Mouse (Mus musculus) right cerebral cortex, postnatal 36 days (tissue): ENCODE measurements at regions not wholly inside any gene's neighbourhood (a gene's known extent, or its start where the extent isn't known, plus 50 kb on each side); places are given as distances from the start of the nearest gene placed in this dataset.

Experiments
- DNase-seq, 2 experiments: peaks; one replicate each; pipeline ENCODE4 v3.0.0; 2022; ENCODE audit warnings: low spot score in 2 of 2, mixed read lengths in 1 of 2

GRCm38 (mm10) chr6:117567691-117568090 is 273.3 kb upstream of the Zfp637 start:
- no peak for DNase-seq

GRCm38 (mm10) chr6:117569576-117570326 is 271.2 kb upstream of the Zfp637 start:
- DNase-seq = no peak

- DNase-seq = no peak
Measured at GRCm38 (mm10) chr6:117570346-117570745, 270.6 kb upstream of the Zfp637 start.

DNA sequence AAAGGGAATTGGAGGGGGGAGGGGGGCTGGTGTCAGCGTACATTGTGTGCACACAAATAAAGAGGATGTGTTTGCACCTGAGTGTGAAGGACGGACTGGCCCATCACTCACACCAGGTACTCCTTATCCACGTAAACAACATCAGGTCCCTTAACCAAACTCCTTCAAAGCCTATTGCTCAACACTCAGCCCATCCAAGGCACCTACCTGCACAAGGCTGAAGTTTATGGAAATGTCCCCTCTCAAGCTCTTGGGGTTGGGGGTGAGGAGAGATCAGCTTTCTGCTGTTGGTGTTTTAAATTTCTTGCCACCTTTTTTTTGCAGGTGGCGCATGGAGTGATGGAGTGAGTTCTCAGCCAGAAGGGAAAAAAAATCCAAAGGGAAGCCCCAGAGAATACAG is 270.2 kb upstream of the Zfp637 start:
- DNase-seq = no peak

GRCm38 (mm10) chr6:117572006-117572405 is 269.0 kb upstream of the Zfp637 start:
- DNase-seq = no peak

- no peak for DNase-seq
Measured at GRCm38 (mm10) chr6:117573371-117573770, 267.6 kb upstream of the Zfp637 start.

GRCm38 (mm10) chr6:117574146-117574545 is 266.8 kb upstream of the Zfp637 start:
- no peak for DNase-seq

- no peak for DNase-seq
Measured at GRCm38 (mm10) chr6:117575057-117575456, 265.9 kb upstream of the Zfp637 start.

DNA sequence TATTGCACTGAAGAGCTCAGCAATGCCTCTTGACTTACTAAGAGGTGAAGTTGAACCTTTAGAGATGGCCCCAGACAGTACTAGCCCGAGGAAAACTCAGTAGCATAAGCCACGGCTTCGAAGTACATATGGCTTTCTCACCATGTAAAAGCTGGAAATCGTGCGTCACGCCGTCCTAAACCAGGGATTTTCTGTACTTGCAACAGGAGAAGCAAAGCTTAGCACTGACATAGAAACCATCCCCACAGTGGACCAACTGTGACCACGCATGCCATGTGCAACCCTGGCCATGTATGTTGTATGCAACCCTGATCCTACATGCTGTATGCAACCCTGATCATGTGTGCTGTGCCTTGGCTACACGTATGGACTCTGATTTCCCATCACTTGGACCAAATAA is 265.0 kb upstream of the Zfp637 start:
- DNase-seq = no peak

- no peak for DNase-seq
Measured at GRCm38 (mm10) chr6:117577539-117578521, 263.1 kb upstream of the Zfp637 start.

DNA sequence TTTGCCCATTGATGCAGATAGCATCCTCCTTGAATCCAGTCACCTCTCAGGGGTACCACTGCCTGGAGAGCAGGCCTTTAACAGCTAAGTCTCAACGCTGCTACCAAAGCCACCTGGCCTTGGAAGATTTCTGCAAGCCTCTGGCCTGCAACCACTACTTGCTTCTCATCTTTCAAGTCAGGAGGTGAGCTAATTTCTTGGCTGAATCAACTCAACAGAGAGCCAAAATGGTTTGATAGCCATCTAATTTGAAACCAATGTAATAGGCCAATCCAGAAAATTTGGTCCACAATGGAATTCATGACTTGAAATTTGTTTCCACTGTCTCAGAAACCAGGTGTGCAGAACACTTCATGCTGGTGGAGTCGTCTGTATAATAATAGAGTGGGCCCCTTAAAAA is 260.0 kb upstream of the Zfp637 start:
- DNase-seq = no peak

- DNase-seq = no peak
Measured at GRCm38 (mm10) chr6:117583121-117583520, 257.9 kb upstream of the Zfp637 start.

DNA sequence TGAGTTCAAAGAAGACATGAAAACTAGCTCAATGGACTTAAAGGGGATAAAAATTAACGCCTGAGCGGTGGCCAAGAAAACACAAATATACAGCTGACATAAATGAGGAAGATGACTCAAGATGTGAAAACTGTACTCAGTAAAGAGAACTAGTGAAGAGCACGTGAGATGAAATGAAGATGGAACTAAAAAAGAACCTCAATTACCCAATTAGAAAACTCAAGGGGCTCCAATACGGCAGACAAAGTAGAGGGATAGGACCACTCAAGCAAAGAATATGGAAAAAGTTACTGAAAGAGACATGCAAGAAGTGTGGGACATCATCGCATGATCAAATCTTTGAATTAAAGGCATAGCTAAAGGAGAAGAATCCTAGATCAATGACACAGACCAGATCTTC is 256.4 kb upstream of the Zfp637 start:
- DNase-seq = no peak

- no peak for DNase-seq
Measured at GRCm38 (mm10) chr6:117596166-117596840, 244.7 kb upstream of the Zfp637 start.

GRCm38 (mm10) chr6:117604834-117605233 is 236.1 kb upstream of the Zfp637 start:
- DNase-seq = no peak

- DNase-seq = no peak
Measured at GRCm38 (mm10) chr6:117605685-117606084, 235.3 kb upstream of the Zfp637 start.

DNA sequence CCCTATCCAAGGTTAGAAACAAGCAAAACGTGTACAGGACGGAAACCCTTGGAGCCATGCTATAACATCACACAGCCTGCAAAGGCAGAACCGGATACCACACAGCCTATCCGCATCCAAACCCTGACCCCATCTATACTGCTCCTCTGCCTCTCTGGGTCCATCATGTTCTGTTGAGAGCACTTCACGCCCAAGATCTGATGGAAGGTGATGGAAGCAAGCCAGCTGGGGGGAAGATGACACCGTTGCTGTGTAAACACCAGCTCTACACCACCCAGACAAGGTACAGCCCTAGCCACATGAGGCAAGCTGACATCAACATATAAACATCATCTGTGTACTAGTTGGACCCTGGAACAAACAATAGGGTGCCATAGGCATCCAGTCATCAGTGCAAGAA is 234.8 kb upstream of the Zfp637 start:
- DNase-seq = no peak

GRCm38 (mm10) chr6:117607023-117607422 is 234.0 kb upstream of the Zfp637 start:
- DNase-seq = no peak

- DNase-seq = no peak
Measured at GRCm38 (mm10) chr6:117609476-117610404, 231.2 kb upstream of the Zfp637 start.

DNA sequence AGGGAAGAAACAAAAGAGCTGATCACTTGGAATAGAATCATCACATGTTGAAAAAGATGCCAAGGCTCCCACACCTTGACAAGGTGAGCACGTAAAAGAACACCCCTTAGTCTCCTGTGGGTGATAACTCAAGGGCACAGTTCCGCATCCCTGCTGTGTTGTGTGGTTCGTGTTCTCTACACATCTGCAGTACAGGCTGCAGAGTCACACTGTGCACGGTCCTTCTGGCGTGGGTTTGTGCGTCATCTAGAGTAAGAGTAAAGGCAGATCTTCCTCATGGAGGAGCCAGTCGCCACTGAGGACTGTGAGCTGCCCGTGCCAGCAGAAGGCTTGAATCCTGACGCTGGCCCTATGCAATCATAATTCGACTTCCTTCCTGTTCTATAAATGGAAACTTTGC is 229.7 kb upstream of the Zfp637 start:
- no peak for DNase-seq

GRCm38 (mm10) chr6:117611965-117612364 is 229.0 kb upstream of the Zfp637 start:
- DNase-seq = no peak
